Mouse (Mus musculus): ENCODE data around the gene Tdg.

DNA sequence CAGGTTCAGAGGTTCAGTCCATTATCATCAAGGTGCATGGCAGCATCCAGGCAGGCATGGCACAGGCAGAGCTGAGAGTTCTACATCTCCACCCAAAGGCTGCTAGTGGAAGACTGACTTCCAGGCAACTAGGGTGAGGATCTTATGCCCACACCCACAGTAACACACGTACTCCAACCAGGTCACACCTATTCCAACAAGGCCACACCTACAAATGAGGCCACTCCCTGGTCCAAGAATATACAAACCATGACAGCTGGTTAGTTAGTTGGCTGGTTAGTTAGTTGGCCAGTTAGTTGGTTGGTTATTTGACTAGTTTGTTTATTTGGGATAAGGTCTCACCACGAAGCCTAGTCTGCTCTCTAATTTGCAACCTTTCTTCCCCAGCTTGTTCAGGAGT is 33.7 kb downstream of the Tdg start:
- no peak for TF ChIP-seq CTCF (IDR thresholded peaks at IDR 0.05; ENCODE audit: low read depth)
- no peak for TF ChIP-seq EP300 (IDR thresholded peaks at IDR 0.05; ENCODE audit: low read depth)
